Mouse (Mus musculus) layer of hippocampus, adult 8-10 months (tissue): ENCODE results near the gene Gtf2i. TPM values are rescaled to one million over a fixed set of nuclear protein-coding genes. Genes with fewer than 3 reads are reported as not detected.
"Not testable (repeated sequence)": the region's sequence is repeated elsewhere in the genome, so short reads cannot be mapped to it uniquely, and the experiment has no call there.

Experiments
- DNase-seq, 2 experiments: peaks; one replicate each; pipeline ENCODE4 v3.0.0; 2022; ENCODE audit warnings: low spot score in 2 of 2
- total RNA-seq, 4 experiments: library from RNA; stranded (reverse); gene quantifications; 2 replicates each; pipeline ENCODE4 v1.2.4; 2022

The Gtf2i gene
- 100 to 1,000 TPM; 200 to 239 (median 224) TPM for total RNA-seq

DNA sequence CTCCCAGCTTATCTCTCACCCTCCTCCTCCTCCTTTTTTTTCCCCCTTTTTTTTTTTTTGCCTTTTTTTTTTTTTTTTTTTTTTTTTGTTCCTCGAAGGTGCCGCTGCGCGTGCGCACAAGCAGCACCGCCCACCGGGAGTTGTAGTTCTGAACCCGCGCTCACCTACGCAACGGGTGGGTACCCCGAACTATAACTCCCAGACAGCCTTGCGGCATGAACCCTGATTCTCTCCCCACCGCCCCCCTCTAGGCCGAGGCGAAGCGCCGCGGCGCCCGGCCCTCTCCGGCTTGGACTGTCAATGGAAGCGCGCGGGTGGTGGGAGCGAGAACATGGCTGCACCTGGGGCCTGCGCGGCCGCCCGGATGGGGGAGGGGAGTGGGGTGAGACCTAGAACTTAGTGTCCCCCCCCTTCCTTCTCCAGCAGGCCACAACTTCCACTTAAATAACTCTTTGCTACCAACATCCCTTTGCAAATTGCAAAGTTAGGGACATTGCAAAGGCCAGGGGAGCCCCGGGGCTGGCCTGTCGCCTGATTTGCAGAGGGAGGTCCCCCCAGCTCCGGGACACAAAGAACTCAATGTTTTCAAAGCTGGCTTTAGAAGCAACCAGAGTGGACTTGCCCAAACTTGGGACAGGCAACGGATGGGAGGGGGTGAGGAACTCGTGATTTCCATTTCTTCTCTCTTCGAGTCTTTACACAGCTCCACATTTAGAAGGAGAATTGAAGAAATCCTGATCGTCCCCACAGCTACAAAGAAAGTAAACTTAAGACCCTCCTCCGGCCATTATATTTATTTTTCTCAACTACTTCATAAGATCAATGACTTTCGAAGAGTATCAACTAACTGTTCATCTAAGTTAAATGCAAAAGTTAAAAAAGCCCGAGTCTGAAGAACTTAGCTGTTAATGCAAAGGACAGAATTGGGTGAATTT, at the start of gene Gtf2i:
Gene Gtf2i, minus strand, starts transcription at position 73 of the 935 bp plus-strand sequence.
- peak; percentile 95 to 97 for DNase-seq

DNA sequence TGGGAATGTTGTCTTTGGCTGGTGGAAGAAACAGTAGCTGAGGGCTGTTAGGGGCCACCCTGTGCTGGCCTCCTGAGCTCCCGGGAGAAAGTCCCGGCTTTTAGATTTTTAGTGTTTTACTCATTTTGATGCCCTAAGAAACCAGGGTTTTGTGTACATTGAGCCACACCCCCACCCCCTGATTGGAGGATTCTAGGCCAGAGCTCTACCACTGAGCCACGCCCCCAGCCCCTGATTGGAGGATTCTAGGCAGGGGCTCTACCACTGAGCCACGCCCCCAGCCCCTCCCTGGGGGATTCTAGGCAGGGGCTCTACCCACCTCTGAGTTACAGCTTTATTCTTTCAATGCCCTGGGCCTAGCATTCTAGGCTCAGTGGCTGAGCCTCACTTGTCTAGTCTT, 44.5 kb upstream of the Gtf2i start:
- DNase-seq: no peak

- not testable (repeated sequence) for DNase-seq
Measured at GRCm38 (mm10) chr5:134355372-134355771, 40.8 kb upstream of the Gtf2i start.

- no peak for DNase-seq
Measured at GRCm38 (mm10) chr5:134353117-134353516, 38.6 kb upstream of the Gtf2i start.

- no peak for DNase-seq
Measured at GRCm38 (mm10) chr5:134352527-134353001, 38.0 kb upstream of the Gtf2i start.

DNA sequence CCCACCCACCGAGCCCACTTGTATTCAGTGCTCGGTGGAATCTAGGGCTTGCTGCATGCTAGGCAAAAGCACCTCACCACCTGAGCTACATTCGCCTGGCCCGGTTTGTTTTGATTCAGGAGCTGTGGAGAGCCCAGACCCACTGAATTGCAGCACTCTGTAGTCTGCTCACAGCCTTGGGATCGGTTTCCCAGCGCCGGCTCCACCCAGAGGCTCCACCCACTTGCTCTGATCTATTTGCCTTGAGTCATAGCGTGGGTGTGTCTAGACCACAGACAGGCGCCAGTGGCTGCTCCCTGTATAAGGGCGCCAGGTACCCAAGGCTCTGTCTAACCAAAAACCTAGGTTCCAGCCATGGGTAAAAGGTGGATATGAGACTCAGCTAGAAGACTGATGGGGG, 36.1 kb upstream of the Gtf2i start:
- DNase-seq: peak in 1 of 2 experiments; percentile 34

- no peak for DNase-seq
Measured at GRCm38 (mm10) chr5:134347066-134347465, 32.5 kb upstream of the Gtf2i start.

- DNase-seq: no peak
Measured at GRCm38 (mm10) chr5:134345449-134345848, 30.9 kb upstream of the Gtf2i start.

DNA sequence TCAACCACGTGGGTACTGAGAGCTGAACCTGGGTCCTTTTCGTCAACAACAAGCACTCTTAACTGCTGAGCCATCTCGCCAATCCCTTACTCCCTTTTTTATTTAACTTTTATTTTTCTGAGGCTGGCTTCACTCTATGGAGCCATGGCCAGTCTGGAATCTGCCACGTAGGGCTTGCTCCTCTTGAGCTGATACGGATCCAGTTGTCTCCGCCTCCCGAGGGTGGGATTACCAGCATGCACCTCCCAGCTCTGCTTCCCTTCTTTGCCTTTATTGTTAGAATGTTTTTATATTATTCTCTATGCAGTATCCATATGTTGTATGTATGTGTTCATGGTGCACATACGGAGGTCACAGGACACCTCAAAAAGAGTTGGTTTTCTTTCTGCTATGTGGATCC, 29.5 kb upstream of the Gtf2i start:
- DNase-seq: no peak

- not testable (repeated sequence) for DNase-seq
Measured at GRCm38 (mm10) chr5:134343530-134343929, 29.0 kb upstream of the Gtf2i start.

- DNase-seq: no peak
Measured at GRCm38 (mm10) chr5:134342503-134343205, 28.1 kb upstream of the Gtf2i start.

DNA sequence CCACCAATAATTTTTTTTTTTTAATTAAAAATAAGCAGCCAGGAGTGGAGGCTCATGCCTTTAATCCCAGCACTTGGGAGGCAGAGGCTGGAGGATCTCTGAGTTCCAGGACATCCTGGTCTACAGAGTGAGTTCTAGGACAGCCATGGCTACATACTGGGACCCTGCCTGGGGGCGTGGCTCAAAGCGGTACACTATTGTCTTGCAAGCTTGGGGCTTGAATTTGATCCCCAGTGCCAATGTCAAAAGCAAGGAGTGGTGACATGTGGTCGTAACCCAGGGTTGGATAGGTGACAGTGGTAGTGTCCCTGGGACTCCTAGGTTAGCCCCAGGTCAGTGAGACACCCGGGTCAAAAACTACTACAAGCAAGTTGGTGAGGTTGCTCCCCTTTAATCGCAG, 27.2 kb upstream of the Gtf2i start:
- no peak for DNase-seq

- no peak for DNase-seq
Measured at GRCm38 (mm10) chr5:134341321-134341720, 26.8 kb upstream of the Gtf2i start.

GRCm38 (mm10) chr5:134340101-134340522, 25.6 kb upstream of the Gtf2i start:
- DNase-seq: no peak

GRCm38 (mm10) chr5:134337012-134337411, 22.5 kb upstream of the Gtf2i start:
- DNase-seq: not testable (repeated sequence)

DNA sequence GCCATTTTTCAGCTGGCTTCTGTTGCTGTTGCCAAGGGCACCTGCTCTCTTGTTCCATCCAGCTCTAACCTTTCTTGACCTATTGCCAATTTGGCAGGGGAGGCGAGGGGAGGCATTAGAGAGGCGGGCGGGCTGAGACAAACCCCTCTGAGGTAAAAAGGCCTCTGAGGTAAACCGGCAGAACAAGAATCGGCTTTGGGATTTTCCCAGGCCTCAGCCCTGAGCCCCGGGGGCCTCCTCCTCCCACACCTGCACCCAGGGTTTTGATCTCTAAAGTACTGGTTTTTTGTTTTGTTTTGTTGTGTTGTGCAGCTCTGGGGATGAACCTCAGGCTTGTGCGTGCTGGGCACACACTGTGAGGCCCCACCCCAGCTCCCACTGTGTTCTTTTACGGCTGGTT, 18.2 kb upstream of the Gtf2i start:
- no peak for DNase-seq

- no peak for DNase-seq
Measured at GRCm38 (mm10) chr5:134330082-134330481, 15.5 kb upstream of the Gtf2i start.

- no peak for DNase-seq
Measured at GRCm38 (mm10) chr5:134329311-134329710, 14.8 kb upstream of the Gtf2i start.

GRCm38 (mm10) chr5:134328482-134329001, 14.0 kb upstream of the Gtf2i start:
- no peak for DNase-seq

- no peak for DNase-seq
Measured at GRCm38 (mm10) chr5:134325856-134326566, 11.5 kb upstream of the Gtf2i start.

DNA sequence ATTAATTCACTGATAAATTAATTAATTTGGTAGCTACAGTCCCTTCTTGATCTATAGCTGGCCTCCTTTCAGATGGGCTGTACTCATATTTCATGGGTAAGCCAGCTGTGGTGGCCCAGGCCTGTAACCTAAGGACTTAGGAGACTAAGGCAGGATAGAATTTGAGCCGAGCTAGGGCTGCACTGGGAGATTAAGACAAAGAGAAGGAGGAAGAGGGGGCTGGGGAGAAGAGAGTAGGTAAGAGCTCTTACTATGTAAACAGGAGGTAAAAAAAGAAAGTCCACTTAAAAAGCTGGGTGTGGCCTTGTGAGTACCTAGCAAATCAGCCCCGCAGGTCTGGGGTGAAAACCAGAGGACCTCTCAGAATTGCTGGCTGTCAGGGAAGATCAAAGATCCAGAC, 9.3 kb upstream of the Gtf2i start:
- DNase-seq: no peak
